ENCODE assay signal across 14 mouse cellular contexts in the genomic region with DNA sequence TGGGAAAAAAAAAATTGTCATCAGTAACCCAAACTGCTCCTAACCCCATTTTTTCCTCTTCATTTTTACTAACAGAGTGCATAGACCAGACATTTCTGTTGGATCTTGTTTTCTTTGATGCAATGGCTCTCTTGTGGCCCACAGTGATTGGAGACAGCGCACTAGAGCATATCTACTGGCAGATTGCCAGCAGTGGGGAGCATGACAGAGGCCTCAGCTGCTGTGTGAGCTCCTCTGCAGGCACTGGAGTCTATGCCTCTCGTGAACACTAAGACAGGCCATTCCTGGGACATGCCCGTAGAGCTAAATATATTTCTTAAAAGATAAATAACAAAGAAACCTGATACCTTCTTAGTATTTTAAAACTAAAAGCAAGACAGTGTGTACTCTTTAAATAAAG. TPM values are rescaled to one million over a fixed set of nuclear protein-coding genes. Genes with fewer than 3 reads are reported as not detected.
A peak's percentile ranks its signal among the peaks of the same experiment; 100 is the strongest.
DNase-seq lines count a peak whose midpoint lies in the region; ATAC-seq and TF ChIP-seq lines count a peak whose summit lies in the region.
"Had no signal": no experiment of that assay in that cellular context is flagged by ENCODE, and none has a peak within 500 bp of the region (broad histone marks: within the 10 kb centered on the region; RNA-seq: fewer than 3 reads in every experiment).

No protein-coding gene starts in this region.

- H3K9ac ChIP-seq in kidney, postnatal 0 days (ENCODE audit: low read depth, low read length) = no peak overlapping the region
- H3K9ac ChIP-seq in kidney, embryonic 14.5 days (ENCODE audit: low read depth, low read length) = no peak overlapping the region
- H3K9ac ChIP-seq: intestine, embryonic 15.5 days; liver, embryonic 12.5 days had no signal

- ATAC-seq in kidney, postnatal 0 days (replicated peaks; ENCODE audit: low FRiP score, low read depth) = no peak
- ATAC-seq in kidney, embryonic 14.5 days (ENCODE audit: low FRiP score, low TSS enrichment) = no peak
- ATAC-seq: intestine, embryonic 15.5 days; liver, embryonic 12.5 days; midbrain, embryonic 16.5 days had no signal

- DNase-seq in embryo, embryonic 11 days = peak; percentile 9
- no peak for DNase-seq in embryo, embryonic 10 days (ENCODE audit: low spot score)
- peak; percentile 8 for DNase-seq in kidney, postnatal 0 days (ENCODE audit: low spot score)
- DNase-seq in 3T3-L1 (ENCODE audit: low read depth, low spot score) = peak; percentile 23
- DNase-seq in ZHBTc4 (ENCODE audit: low read depth, low spot score) = peak; percentile 27
- DNase-seq in right cerebral cortex, postnatal 25 days = no peak
- no peak for DNase-seq in adrenal gland, postnatal 25 days
- DNase-seq: adrenal gland, adult 2 months; thymus, postnatal 4 days had no signal

- H3K9me3 ChIP-seq in kidney, postnatal 0 days (replicated peaks; ENCODE audit: low read length) = no peaks in the 10 kb centered on the region
- no peaks in the 10 kb centered on the region for H3K9me3 ChIP-seq in kidney, embryonic 14.5 days (ENCODE audit: control insufficient read depth, low read length)
- H3K9me3 ChIP-seq: forebrain, embryonic 10.5 days; intestine, embryonic 15.5 days; liver, embryonic 12.5 days had no signal

- H3K4me1 ChIP-seq in kidney, postnatal 0 days (replicated peaks; ENCODE audit: insufficient read depth, low read length) = 0 out of 2 replicates have a peak, but pooled peaks cover 2% of the 10 kb centered on the region
- H3K4me1 ChIP-seq in kidney, embryonic 14.5 days (ENCODE audit: control insufficient read depth, insufficient read depth, low read length) = peaks cover 7% of the 10 kb centered on the region; the same call in 1 of the 2 replicates

- TF ChIP-seq CTCF in kidney, postnatal 0 days (IDR thresholded peaks at IDR 0.05; ENCODE audit: low read depth) = no peak

- 29% methylated on average over 3 of the region's 3 CpGs for WGBS in kidney, postnatal 0 days
- 39% methylated on average over 3 of the region's 3 CpGs for WGBS in kidney, embryonic 14.5 days

- H3K4me2 ChIP-seq in kidney, postnatal 0 days (ENCODE audit: low read length) = no peak overlapping the region
- H3K4me2 ChIP-seq in kidney, embryonic 14.5 days (replicated peaks; ENCODE audit: low read depth, low read length) = no peak overlapping the region
- H3K4me2 ChIP-seq: intestine, embryonic 15.5 days; liver, embryonic 12.5 days had no signal

- no peaks in the 10 kb centered on the region for H3K36me3 ChIP-seq in kidney, postnatal 0 days (ENCODE audit: insufficient read depth, low read length)
- no peaks in the 10 kb centered on the region for H3K36me3 ChIP-seq in kidney, embryonic 14.5 days (ENCODE audit: control insufficient read depth, insufficient read depth, low read length)
- H3K36me3 ChIP-seq: forebrain, embryonic 10.5 days; intestine, embryonic 15.5 days; liver, embryonic 12.5 days had no signal

- no peak overlapping the region for H3K27ac ChIP-seq in kidney, postnatal 0 days
- no peak overlapping the region for H3K27ac ChIP-seq in kidney, embryonic 14.5 days (ENCODE audit: low read depth, low read length)
- H3K27ac ChIP-seq: forebrain, embryonic 10.5 days; intestine, embryonic 15.5 days; liver, embryonic 12.5 days had no signal

- H3K27me3 ChIP-seq in kidney, postnatal 0 days (ENCODE audit: insufficient read depth, low read length) = no peaks in the 10 kb centered on the region
- H3K27me3 ChIP-seq in kidney, embryonic 14.5 days (ENCODE audit: control insufficient read depth, insufficient read depth, low read length) = no peaks in the 10 kb centered on the region; the same call in 1 of the 2 replicates
- H3K27me3 ChIP-seq: intestine, embryonic 15.5 days had no signal

- no peak overlapping the region for H3K4me3 ChIP-seq in kidney, postnatal 0 days (replicated peaks; ENCODE audit: low read depth, low read length)
- H3K4me3 ChIP-seq in kidney, embryonic 14.5 days (ENCODE audit: low read length) = no peak overlapping the region
- H3K4me3 ChIP-seq: forebrain, embryonic 10.5 days; intestine, embryonic 15.5 days; liver, embryonic 12.5 days had no signal

RNA-seq across cellular contexts. Expression of a gene that starts 3.5 kb away (rescaled TPM):
- 21.7 and 32.6 TPM in 2 replicates for polyA plus RNA-seq in kidney, postnatal 0 days (2015; fragmentation: Nextera tagmentation; extraction: Ambion mirVana)
- 22.8 and 44.1 TPM in 2 replicates for polyA plus RNA-seq in kidney, embryonic 14.5 days (2014; fragmentation: Nextera tagmentation; extraction: Ambion mirVana)
- total RNA-seq in adrenal gland, postnatal 25 days (2021) = 26.5 and 29.9 TPM in 2 replicates

RNA-seq across cellular contexts. Expression of a gene that starts 6.2 kb away (rescaled TPM):
- 0.29 and 0.47 TPM in 2 replicates for polyA plus RNA-seq in kidney, postnatal 0 days (2015; fragmentation: Nextera tagmentation; extraction: Ambion mirVana)
- polyA plus RNA-seq in kidney, embryonic 14.5 days (2014; fragmentation: Nextera tagmentation; extraction: Ambion mirVana) = 0.74 and 0.76 TPM in 2 replicates
- total RNA-seq in adrenal gland, postnatal 25 days (2021) = 0.88 and 1.0 TPM in 2 replicates

Comparison
In these comparisons a context has a peak if more than half of its experiments do, and no peak if none do; other contexts are left out.
1. DNase-seq: peak in embryo, embryonic 11 days (single experiment), kidney, postnatal 0 days (single experiment), 3T3-L1 (single experiment) and ZHBTc4 (single experiment); none in embryo, embryonic 10 days (single experiment), right cerebral cortex, postnatal 25 days (single experiment) and adrenal gland, postnatal 25 days (single experiment).